Mouse (Mus musculus): ENCODE measurements at regions not wholly inside any gene's neighbourhood (a gene's known extent, or its start where the extent isn't known, plus 50 kb on each side); places are given as distances from the start of the nearest gene placed in this dataset.

GRCm38 (mm10) chr8:89202484-89203096 lies 158.6 kb upstream of the Sall1 start:
- TF ChIP-seq MAZ (IDR thresholded peaks at IDR 0.05; ENCODE audit: low read depth, low read length): no peak
- no peak for TF ChIP-seq MAX (IDR thresholded peaks at IDR 0.05; ENCODE audit: low read length)
- no peak for TF ChIP-seq TCF12 (IDR thresholded peaks at IDR 0.05; ENCODE audit: low read depth, low read length)
- no peak for TF ChIP-seq CTCF (conservative IDR thresholded peaks at IDR 0.05 in 1 of 2, IDR thresholded peaks at IDR 0.05 in 1 of 2; ENCODE audit: low read depth in 2 of 2, low read length in 2 of 2)
- TF ChIP-seq ETS1 (conservative IDR thresholded peaks at IDR 0.05; ENCODE audit: low read depth, low read length): no peak
- no peak for TF ChIP-seq MAFK (IDR thresholded peaks at IDR 0.05; ENCODE audit: insufficient replicate concordance, low read length)
